Mouse (Mus musculus) limb, embryonic 13.5 days (tissue): ENCODE results near the gene Slc22a13. TPM values are rescaled to one million over a fixed set of nuclear protein-coding genes. Genes with fewer than 3 reads are reported as not detected.

Experiments used
- ATAC-seq: fragments of 200-750 bp; cut with Nextera tagmentation; 2 replicates; pipeline ENCODE4 v1.8.0; 2017; ENCODE audit warnings: low read depth, moderate number of reproducible peaks, moderate TSS enrichment; ENCODE audit not compliant: low FRiP score
- H3K27ac ChIP-seq: fragments of 300-500 bp; sonication (generic); 2 replicates; pipeline ENCODE4 v1.5.1; 2015; ENCODE audit warnings: inconsistent platforms, mild to moderate bottlenecking, moderate library complexity
- H3K27me3 ChIP-seq: fragments of 300-500 bp; sonication (generic); 2 replicates; pipeline ENCODE4 v1.6.1; 2015; ENCODE audit warnings: mild to moderate bottlenecking, inconsistent platforms
- H3K36me3 ChIP-seq: fragments of 300-500 bp; sonication (generic); 2 replicates; pipeline ENCODE4 v1.6.1; 2015; ENCODE audit warnings: inconsistent platforms, mild to moderate bottlenecking, moderate library complexity
- H3K4me1 ChIP-seq: fragments of 300-500 bp; sonication (generic); 2 replicates; pipeline ENCODE4 v1.6.1; 2015; ENCODE audit warnings: inconsistent platforms
- H3K4me2 ChIP-seq: fragments of 300-500 bp; sonication (generic); replicated peaks from 2 replicates; pipeline ENCODE4 v1.6.1; 2015; ENCODE audit warnings: inconsistent platforms, mild to moderate bottlenecking, moderate library complexity
- H3K4me3 ChIP-seq: fragments of 300-500 bp; sonication (generic); 2 replicates; pipeline ENCODE4 v1.5.1; 2015; ENCODE audit warnings: moderate library complexity, mild to moderate bottlenecking, inconsistent platforms
- H3K9ac ChIP-seq: fragments of 300-500 bp; sonication (generic); 2 replicates; pipeline ENCODE4 v1.6.1; 2015; ENCODE audit warnings: mild to moderate bottlenecking, inconsistent platforms
- H3K9me3 ChIP-seq: fragments of 300-500 bp; sonication (generic); 2 replicates; pipeline ENCODE4 v1.6.1; 2016; ENCODE audit warnings: inconsistent platforms
- WGBS: fragments of 180-500 bp; shearing (Covaris S2); methylation state at CpG from one replicate; pipeline ENCODE4 v1.1.7; 2015; 5-methylcytosine and 5-hydroxymethylcytosine counted together
- polyA plus RNA-seq: library from polyadenylated mRNA; unstranded; fragments of >200 nt; fragmentation: Nextera tagmentation; extraction: Ambion mirVana; gene quantifications from 2 replicates; pipeline ENCODE4 v1.2.1, GENCODE M21; 2015

Gene Slc22a13
- polyA plus RNA-seq, 1 experiment from 2014 or later, result not detected

GRCm38 (mm10) chr9:119149601-119150000, 59.3 kb downstream of the Slc22a13 start:
- Histone ChIP-seq H3K4me3 (no peak overlapping the region), H3K27me3 (peaks cover 3% of the 10 kb centered on the region), H3K4me1 (no peaks in the 10 kb centered on the region), H3K27ac (no peak overlapping the region), H3K36me3 (no peaks in the 10 kb centered on the region), H3K4me2 (no peak overlapping the region), H3K9me3 (no peaks in the 10 kb centered on the region), H3K9ac (no peak overlapping the region)
- ATAC-seq, result no peak
- 19% methylated on average over 5 of the region's 5 CpGs for WGBS

DNA sequence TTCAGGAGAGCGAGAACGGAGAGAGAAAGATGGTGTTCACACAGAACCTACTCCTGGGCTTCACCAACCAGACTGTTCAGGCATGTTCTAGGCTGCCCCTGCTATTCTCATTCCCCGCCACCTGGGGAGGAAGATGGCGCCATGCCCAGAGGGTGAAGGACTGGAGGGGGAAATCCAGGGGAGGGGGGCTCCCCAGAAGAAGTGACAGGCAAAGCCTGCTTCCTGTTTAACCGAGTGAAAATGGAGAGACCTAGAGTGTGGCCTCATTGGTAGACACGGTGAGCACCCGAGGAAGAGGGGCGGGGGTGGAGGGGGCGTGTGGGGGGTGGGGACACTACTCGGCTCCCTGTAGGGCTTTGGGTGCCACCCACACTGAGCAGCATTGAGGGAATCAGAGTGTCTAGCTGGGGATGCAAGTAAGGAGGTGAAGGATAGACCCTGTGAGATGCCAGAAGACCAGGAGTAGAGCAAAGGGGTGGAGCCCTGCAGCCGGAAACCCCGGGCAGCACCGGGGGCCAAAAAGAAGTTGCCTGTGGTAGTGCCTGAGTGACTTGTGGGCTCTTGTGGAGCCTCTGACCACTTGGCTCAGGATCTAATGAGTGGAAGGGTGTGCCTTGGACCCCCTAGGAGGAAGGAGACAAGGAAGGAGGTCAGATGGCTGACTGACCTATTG, 62.7 kb downstream of the Slc22a13 start:
- Histone ChIP-seq H3K36me3 (no peaks in the 10 kb centered on the region), H3K4me2 (no peak overlapping the region), H3K4me1 (no peaks in the 10 kb centered on the region), H3K9ac (no peak overlapping the region), H3K27me3 (no peaks in the 10 kb centered on the region), H3K4me3 (no peak overlapping the region), H3K27ac (no peak overlapping the region), H3K9me3 (no peaks in the 10 kb centered on the region)
- 73% methylated on average over 13 of the region's 13 CpGs for WGBS
- ATAC-seq, result no peak

- Histone ChIP-seq H3K27me3 (no peaks in the 10 kb centered on the region), H3K36me3 (no peaks in the 10 kb centered on the region), H3K4me3 (no peak overlapping the region), H3K9me3 (no peaks in the 10 kb centered on the region), H3K9ac (no peak overlapping the region), H3K4me1 (no peaks in the 10 kb centered on the region), H3K27ac (no peak overlapping the region), H3K4me2 (no peak overlapping the region)
- ATAC-seq, result no peak
- WGBS, result 67% methylated on average over 6 of the region's 6 CpGs
These were observed 63.3 kb downstream of the Slc22a13 start for GRCm38 (mm10) chr9:119145638-119146037.

DNA sequence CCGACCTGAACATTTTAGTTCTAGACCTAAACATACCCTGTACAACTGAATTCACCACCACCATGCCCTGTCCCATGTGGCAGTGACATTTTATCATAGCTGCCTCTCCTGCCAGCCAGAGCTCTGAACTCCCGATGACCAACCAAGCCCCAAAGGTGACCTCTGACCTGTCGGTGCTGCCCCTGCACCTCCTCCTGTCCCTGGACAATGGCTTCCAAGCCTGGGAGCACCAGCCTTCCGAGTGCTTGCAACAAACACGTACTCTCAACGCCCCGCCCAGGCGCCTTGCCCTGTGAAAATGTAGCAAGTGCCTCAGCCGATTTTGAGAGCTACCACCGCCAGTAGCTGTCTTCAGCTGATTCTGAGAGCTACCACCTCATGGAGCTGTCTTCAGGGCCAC, 63.8 kb downstream of the Slc22a13 start:
- Histone ChIP-seq H3K27ac (no peak overlapping the region), H3K36me3 (no peaks in the 10 kb centered on the region), H3K27me3 (no peaks in the 10 kb centered on the region), H3K9me3 (no peaks in the 10 kb centered on the region), H3K9ac (no peak overlapping the region), H3K4me2 (no peak overlapping the region), H3K4me1 (no peaks in the 10 kb centered on the region), H3K4me3 (no peak overlapping the region)
- 64% methylated on average over 10 of the region's 10 CpGs for WGBS
- no peak for ATAC-seq

DNA sequence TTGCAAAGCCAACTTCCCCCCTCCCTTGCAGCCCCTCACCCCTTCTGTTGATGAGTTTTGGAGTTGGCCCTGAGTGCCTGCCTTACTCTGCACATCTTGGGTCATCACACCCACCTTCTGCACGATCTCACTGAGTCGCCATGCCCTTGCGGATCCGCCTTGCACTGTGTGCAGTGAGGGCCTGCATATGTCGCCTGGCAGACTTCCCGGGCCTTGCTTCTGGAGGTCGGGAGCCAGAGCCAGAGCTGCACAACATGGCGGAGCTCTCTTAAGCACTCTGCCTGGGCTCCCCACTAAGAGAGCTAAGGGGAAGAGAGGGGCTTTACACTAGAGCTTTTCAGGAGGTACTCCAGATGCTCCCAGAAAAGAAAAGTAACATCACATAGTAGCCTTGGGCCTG, 64.2 kb downstream of the Slc22a13 start:
- ATAC-seq, result no peak
- no peaks in the 10 kb centered on the region for H3K4me1 ChIP-seq
- no peaks in the 10 kb centered on the region for H3K9me3 ChIP-seq
- H3K36me3 ChIP-seq, result no peaks in the 10 kb centered on the region
- H3K4me3 ChIP-seq, result no peak overlapping the region
- no peak overlapping the region for H3K9ac ChIP-seq
- WGBS, result 80% methylated on average over 8 of the region's 8 CpGs
- no peak overlapping the region for H3K27ac ChIP-seq
- H3K27me3 ChIP-seq, result no peaks in the 10 kb centered on the region
- no peak overlapping the region for H3K4me2 ChIP-seq

- Histone ChIP-seq H3K9ac (no peak overlapping the region), H3K4me1 (no peaks in the 10 kb centered on the region), H3K27me3 (no peaks in the 10 kb centered on the region), H3K4me3 (no peak overlapping the region), H3K36me3 (no peaks in the 10 kb centered on the region), H3K4me2 (no peak overlapping the region), H3K27ac (no peak overlapping the region), H3K9me3 (no peaks in the 10 kb centered on the region)
- ATAC-seq, result no peak
- WGBS, result 76% methylated on average over 9 of the region's 9 CpGs
These were observed 65.5 kb downstream of the Slc22a13 start for GRCm38 (mm10) chr9:119143372-119143771.

Other genes with a start within 250 kb of the Slc22a13 start
- gene Vill, start 156.3 kb downstream of the Slc22a13 start, polyA plus RNA-seq, result 31.6 and 35.2 TPM in 2 replicates
- 33.6 and 35.5 TPM in 2 replicates for gene Plcd1, start 115.6 kb downstream of the Slc22a13 start, polyA plus RNA-seq
- gene Dlec1, start 106.6 kb downstream of the Slc22a13 start, polyA plus RNA-seq, result 0.98 and 1.6 TPM in 2 replicates
- gene Acaa1b, start 52.0 kb downstream of the Slc22a13 start, polyA plus RNA-seq, result 1.4 and 1.8 TPM in 2 replicates
- gene Gm47289, start 49.9 kb downstream of the Slc22a13 start, polyA plus RNA-seq, result not detected in 2 replicates
- gene Oxsr1, start 113.3 kb upstream of the Slc22a13 start, polyA plus RNA-seq, result 11.0 and 11.9 TPM in 2 replicates
- 104 TPM in 2 replicates for gene Acaa1a, start 130.6 kb upstream of the Slc22a13 start, polyA plus RNA-seq
- 14.1 and 15.7 TPM in 2 replicates for gene Myd88, start 132.3 kb upstream of the Slc22a13 start, polyA plus RNA-seq
- gene Xylb, start 148.3 kb upstream of the Slc22a13 start, polyA plus RNA-seq, result 6.2 and 6.4 TPM in 2 replicates
- gene Slc22a14, start 156.5 kb upstream of the Slc22a13 start, polyA plus RNA-seq, result 0.09 TPM in 1 of 2 replicates, not detected in the other
- 23.1 and 26.3 TPM in 2 replicates for gene Acvr2b, start 193.0 kb upstream of the Slc22a13 start, polyA plus RNA-seq
- 40.7 and 42.3 TPM in 2 replicates for gene Exog, start 235.8 kb upstream of the Slc22a13 start, polyA plus RNA-seq